Mouse (Mus musculus): ENCODE data around the gene Zfp334.

Gene Zfp334

GRCm38 (mm10) chr2:165380050-165380449, 8.0 kb downstream of the Zfp334 start:
- no peak for DNase-seq (ENCODE audit: low read depth in 1 of 2, low spot score in 2 of 2)

GRCm38 (mm10) chr2:165376001-165376400, 12.1 kb downstream of the Zfp334 start:
- DNase-seq (ENCODE audit: low read depth in 1 of 2, low spot score in 2 of 2), result no peak

GRCm38 (mm10) chr2:165375478-165375877, 12.6 kb downstream of the Zfp334 start:
- DNase-seq (ENCODE audit: low read depth in 1 of 2, low spot score in 2 of 2), result no peak

- no peak for DNase-seq (ENCODE audit: low read depth in 1 of 2, low spot score in 2 of 2)
Observed at GRCm38 (mm10) chr2:165371066-165371465, 17.0 kb downstream of the Zfp334 start.

- no peak for DNase-seq (ENCODE audit: low read depth in 1 of 2, low spot score in 2 of 2)
Observed at GRCm38 (mm10) chr2:165370348-165370747, 17.7 kb downstream of the Zfp334 start.

GRCm38 (mm10) chr2:165368496-165368895, 19.6 kb downstream of the Zfp334 start, which contains the start of gene Zfp663:
TSS of gene Zfp663 (minus strand) at chr2:165368729.
- DNase-seq (ENCODE audit: low read depth in 1 of 2, low spot score in 2 of 2), result no peak

- no peak for DNase-seq (ENCODE audit: low read depth in 1 of 2, low spot score in 2 of 2)
Observed at GRCm38 (mm10) chr2:165367868-165368439, 20.1 kb downstream of the Zfp334 start.

GRCm38 (mm10) chr2:165367047-165367520, 21.0 kb downstream of the Zfp334 start:
- peak in 1 of 2 experiments; percentile 14 for DNase-seq (ENCODE audit: low read depth in 1 of 2, low spot score in 2 of 2)

- DNase-seq (ENCODE audit: low read depth in 1 of 2, low spot score in 2 of 2), result peak in 1 of 2 experiments; percentile 40
Observed at GRCm38 (mm10) chr2:165364334-165365091, 23.5 kb downstream of the Zfp334 start.

- no peak for DNase-seq (ENCODE audit: low read depth in 1 of 2, low spot score in 2 of 2)
Observed at GRCm38 (mm10) chr2:165363282-165363681, 24.8 kb downstream of the Zfp334 start.

- no peak for DNase-seq (ENCODE audit: low read depth in 1 of 2, low spot score in 2 of 2)
Observed at GRCm38 (mm10) chr2:165360861-165361260, 27.2 kb downstream of the Zfp334 start.

- DNase-seq (ENCODE audit: low read depth in 1 of 2, low spot score in 2 of 2), result no peak
Observed at GRCm38 (mm10) chr2:165351828-165352513, 36.1 kb downstream of the Zfp334 start.

GRCm38 (mm10) chr2:165349466-165349865, 38.6 kb downstream of the Zfp334 start:
- DNase-seq (ENCODE audit: low read depth in 1 of 2, low spot score in 2 of 2), result no peak

- no peak for DNase-seq (ENCODE audit: low read depth in 1 of 2, low spot score in 2 of 2)
Observed at GRCm38 (mm10) chr2:165346180-165346579, 41.9 kb downstream of the Zfp334 start.

- no peak for DNase-seq (ENCODE audit: low read depth in 1 of 2, low spot score in 2 of 2)
Observed at GRCm38 (mm10) chr2:165337191-165337590, 50.9 kb downstream of the Zfp334 start.

GRCm38 (mm10) chr2:165332610-165333210, 55.3 kb downstream of the Zfp334 start:
- peak; percentile 76 to 80 for DNase-seq (ENCODE audit: low read depth in 1 of 2, low spot score in 2 of 2)

GRCm38 (mm10) chr2:165329703-165330102, 58.4 kb downstream of the Zfp334 start:
- DNase-seq (ENCODE audit: low read depth in 1 of 2, low spot score in 2 of 2), result no peak

GRCm38 (mm10) chr2:165328746-165329145, 59.3 kb downstream of the Zfp334 start:
- no peak for DNase-seq (ENCODE audit: low read depth in 1 of 2, low spot score in 2 of 2)

GRCm38 (mm10) chr2:165327386-165327785, 60.7 kb downstream of the Zfp334 start:
- DNase-seq (ENCODE audit: low read depth in 1 of 2, low spot score in 2 of 2), result no peak

GRCm38 (mm10) chr2:165326304-165327190, 61.5 kb downstream of the Zfp334 start, which contains the start of gene Elmo2:
TSS of gene Elmo2 (minus strand) at chr2:165326479.
- peak; percentile 97 for DNase-seq (ENCODE audit: low read depth in 1 of 2, low spot score in 2 of 2)
